Mouse (Mus musculus): ENCODE measurements around the gene Ubr7.

Ubr7 gene

GRCm38 (mm10) chr12:102757689-102758402 is at the start of gene Ubr7, which contains the start of the genes Gm28051 and Gon7:
TSS of gene Ubr7 (plus strand) at chr12:102757967.
TSS of gene Gm28051 (minus strand) at chr12:102757765.
TSS of gene Gon7 (minus strand) at chr12:102757803.
- no peak for TF ChIP-seq GATA4 (IDR thresholded peaks at IDR 0.05; ENCODE audit: insufficient replicate concordance, low read length)

- no peak for TF ChIP-seq GATA4 (IDR thresholded peaks at IDR 0.05; ENCODE audit: insufficient replicate concordance, low read length)
These were observed 49.5 kb upstream of the Ubr7 start for GRCm38 (mm10) chr12:102708220-102708619.

GRCm38 (mm10) chr12:102709896-102710295 is 47.9 kb upstream of the Ubr7 start:
- no peak for TF ChIP-seq GATA4 (IDR thresholded peaks at IDR 0.05; ENCODE audit: insufficient replicate concordance, low read length)

- no peak for TF ChIP-seq GATA4 (IDR thresholded peaks at IDR 0.05; ENCODE audit: insufficient replicate concordance, low read length)
These were observed 46.9 kb upstream of the Ubr7 start for GRCm38 (mm10) chr12:102710851-102711375.

GRCm38 (mm10) chr12:102713153-102713865 is 44.5 kb upstream of the Ubr7 start:
- TF ChIP-seq GATA4 (IDR thresholded peaks at IDR 0.05; ENCODE audit: insufficient replicate concordance, low read length) = no peak

GRCm38 (mm10) chr12:102714116-102714515 is 43.7 kb upstream of the Ubr7 start:
- TF ChIP-seq GATA4 (IDR thresholded peaks at IDR 0.05; ENCODE audit: insufficient replicate concordance, low read length) = no peak

- TF ChIP-seq GATA4 (IDR thresholded peaks at IDR 0.05; ENCODE audit: insufficient replicate concordance, low read length) = no peak
These were observed 42.9 kb upstream of the Ubr7 start for GRCm38 (mm10) chr12:102714654-102715395.

- no peak for TF ChIP-seq GATA4 (IDR thresholded peaks at IDR 0.05; ENCODE audit: insufficient replicate concordance, low read length)
These were observed 38.0 kb upstream of the Ubr7 start for GRCm38 (mm10) chr12:102719552-102720315.

GRCm38 (mm10) chr12:102722451-102722850 is 35.3 kb upstream of the Ubr7 start:
- no peak for TF ChIP-seq GATA4 (IDR thresholded peaks at IDR 0.05; ENCODE audit: insufficient replicate concordance, low read length)

GRCm38 (mm10) chr12:102722966-102723365 is 34.8 kb upstream of the Ubr7 start:
- TF ChIP-seq GATA4 (IDR thresholded peaks at IDR 0.05; ENCODE audit: insufficient replicate concordance, low read length) = no peak

- no peak for TF ChIP-seq GATA4 (IDR thresholded peaks at IDR 0.05; ENCODE audit: insufficient replicate concordance, low read length)
These were observed 33.9 kb upstream of the Ubr7 start for GRCm38 (mm10) chr12:102723861-102724260.

GRCm38 (mm10) chr12:102725146-102725545 is 32.6 kb upstream of the Ubr7 start:
- TF ChIP-seq GATA4 (IDR thresholded peaks at IDR 0.05; ENCODE audit: insufficient replicate concordance, low read length) = no peak

GRCm38 (mm10) chr12:102725761-102726175 is 32.0 kb upstream of the Ubr7 start:
- TF ChIP-seq GATA4 (IDR thresholded peaks at IDR 0.05; ENCODE audit: insufficient replicate concordance, low read length) = no peak

Data from liver, adult (tissue).